Mouse (Mus musculus) embryonic stem cell, embryonic (primary cell): ENCODE data around the gene Tmem170.

Source experiments
- CTCF ChIA-PET, 4 experiments: fragments of 300-600 bp in 2 of 4; fragments of 350-600 bp in 2 of 4; sonication (Branson Sonifier 250); formaldehyde crosslinking; loops; one replicate each; lab custom pipeline; 2022; ENCODE audit warnings: inconsistent platforms in 2 of 4; lab: Charles Lee
- POLR2A ChIA-PET, 4 experiments: fragments of 300-600 bp in 2 of 4; fragments of 350-600 bp in 2 of 4; sonication (Branson Sonifier 250); formaldehyde crosslinking; loops; one replicate each; lab custom pipeline; 2022; ENCODE audit warnings: antibody characterized with exemption in 4 of 4, inconsistent platforms in 1 of 4; lab: Charles Lee

The Tmem170 gene

DNA sequence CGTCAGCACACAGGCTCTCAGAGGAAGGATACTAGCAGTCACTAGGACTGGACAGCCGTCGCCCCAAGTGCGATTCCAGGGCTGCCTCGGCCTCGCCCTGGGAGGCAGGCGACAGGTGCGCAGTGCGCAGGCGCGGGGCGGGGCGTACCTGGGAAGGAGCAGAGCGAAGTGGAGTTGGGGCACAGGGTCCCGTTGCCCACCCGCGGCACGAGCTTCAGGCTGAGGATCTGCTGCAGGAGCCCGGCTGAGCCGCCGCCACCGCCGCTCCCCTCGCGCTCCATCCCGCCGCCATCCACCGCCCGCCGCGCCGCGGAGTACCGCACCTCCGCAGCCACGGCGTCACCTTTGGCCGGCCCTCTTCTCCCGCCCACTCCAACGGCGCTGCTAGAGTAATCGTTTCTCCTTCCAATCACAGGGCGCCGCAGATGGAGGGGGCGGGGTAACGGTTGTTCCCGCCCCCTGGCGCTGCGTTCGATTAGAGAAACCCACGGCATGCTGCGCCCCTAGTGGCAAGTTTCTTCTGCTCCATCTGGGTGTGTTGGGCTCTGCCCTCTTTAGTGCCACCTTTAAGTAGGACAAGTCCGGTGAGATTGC is at the start of gene Tmem170:
Gene Tmem170, minus strand, starts transcription at position 396 of the 594 bp plus-strand sequence.
- ChIA-PET POLR2A (interaction anchor here in 2 of 4 experiments (1.2 to 1.3 kb wide), 2 partner anchors 24 to 145 kb away, joined by 3 to 4 read pairs; no protein-coding TSS in a partner anchor), CTCF (interaction anchor here in 1 of 4 experiments (0.6 kb wide), 1 partner anchor 120 kb away, joined by 4 read pairs; no protein-coding TSS in a partner anchor)

DNA sequence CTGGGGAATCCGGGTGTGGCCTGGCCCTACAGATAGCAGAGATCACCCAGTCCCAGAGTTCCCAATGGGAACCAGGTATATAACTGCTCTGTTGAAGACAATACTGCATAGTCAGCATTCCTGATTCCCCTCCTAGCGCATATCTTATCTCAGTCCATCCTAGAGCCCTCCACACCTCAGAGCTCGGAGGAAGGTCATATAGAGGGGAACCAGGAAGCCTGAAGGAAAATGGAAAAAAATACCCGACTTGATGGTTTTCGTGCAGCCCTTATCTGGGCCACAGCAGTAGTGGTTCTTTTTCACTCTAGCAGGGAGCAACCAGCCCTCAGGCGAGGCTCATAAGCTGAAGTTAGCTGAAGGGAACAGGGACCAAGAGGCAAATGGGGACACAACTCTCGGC is 48.4 kb upstream of the Tmem170 start:
- ChIA-PET POLR2A (interaction anchor here (0.6 to 5.3 kb wide), 21 partner anchors 9 to 67 kb away, joined by 3 to 25 read pairs (median 4); partner anchors contain the start of genes Gabarapl2 (in 3 of the 4), Tmem231 (in 3 of the 4) and Adat1 (in 1 of the 4)), CTCF (interaction anchor here in 3 of 4 experiments (0.6 to 2.1 kb wide), 6 partner anchors 9 to 43 kb away, joined by 3 to 8 read pairs (median 4); partner anchors contain the start of gene Tmem231 (in 1 of the 3))

DNA sequence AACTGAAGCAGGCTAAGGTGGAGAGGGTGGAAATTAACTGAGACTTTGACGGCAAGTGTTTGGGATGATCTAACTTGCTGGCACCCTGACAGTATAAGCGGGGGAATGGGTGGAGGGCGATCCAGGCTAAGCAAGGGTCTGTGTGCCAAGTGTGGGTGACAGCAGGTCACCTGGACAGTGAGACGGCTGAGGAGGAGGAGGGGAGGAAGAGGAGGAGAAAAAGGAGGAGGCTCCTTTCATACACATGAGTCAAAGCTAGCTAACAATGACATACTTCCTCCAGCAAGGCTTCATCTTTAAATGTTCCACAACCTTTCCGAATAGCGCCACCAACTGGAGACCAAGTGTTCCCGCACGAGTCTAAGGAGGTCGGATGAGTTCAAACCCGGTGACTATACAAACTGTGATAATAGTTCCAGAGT is 46.8 kb upstream of the Tmem170 start:
- POLR2A ChIA-PET, result interaction anchor here in 3 of 4 experiments (0.6 to 5.3 kb wide), 13 partner anchors 9 to 139 kb away, joined by 3 to 25 read pairs (median 10); partner anchors contain the start of genes Tmem231 (in 3 of the 3) and Gabarapl2 (in 2 of the 3)

GRCm38 (mm10) chr8:111920971-111921370 is 44.4 kb upstream of the Tmem170 start:
- CTCF ChIA-PET, result interaction anchor here in 2 of 4 experiments (0.6 to 2.5 kb wide), 9 partner anchors 14 to 244 kb away, joined by 3 to 10 read pairs (median 4); partner anchors contain the start of gene Gabarapl2 (in 1 of the 2)

More for the DNA sequence above, 46.8 kb upstream of the Tmem170 start:
- CTCF ChIA-PET, result interaction anchor here (0.6 to 2.1 kb wide), 16 partner anchors 9 to 242 kb away, joined by 3 to 11 read pairs (median 3); partner anchors contain the start of gene Tmem231 (in 1 of the 4)

GRCm38 (mm10) chr8:111919663-111920062 is 43.1 kb upstream of the Tmem170 start:
- CTCF ChIA-PET, result interaction anchor here (0.6 to 2.5 kb wide), 26 partner anchors 9 to 243 kb away, joined by 3 to 10 read pairs (median 3); partner anchors contain the start of genes Tmem231 (in 2 of the 4), Ctrb1 (in 1 of the 4) and Gabarapl2 (in 1 of the 4)
- POLR2A ChIA-PET, result interaction anchor here (0.6 to 1.6 kb wide), 15 partner anchors 10 to 243 kb away, joined by 3 to 7 read pairs (median 4); partner anchors contain the start of genes Gabarapl2 (in 2 of the 4), Adat1 (in 1 of the 4) and Chst5 (in 1 of the 4)

More at GRCm38 (mm10) chr8:111920971-111921370, 44.4 kb upstream of the Tmem170 start:
- POLR2A ChIA-PET, result interaction anchor here in 3 of 4 experiments (0.6 to 1.5 kb wide), 8 partner anchors 11 to 469 kb away, joined by 3 to 10 read pairs (median 4); partner anchors contain the start of gene Gabarapl2 (in 1 of the 3)

DNA sequence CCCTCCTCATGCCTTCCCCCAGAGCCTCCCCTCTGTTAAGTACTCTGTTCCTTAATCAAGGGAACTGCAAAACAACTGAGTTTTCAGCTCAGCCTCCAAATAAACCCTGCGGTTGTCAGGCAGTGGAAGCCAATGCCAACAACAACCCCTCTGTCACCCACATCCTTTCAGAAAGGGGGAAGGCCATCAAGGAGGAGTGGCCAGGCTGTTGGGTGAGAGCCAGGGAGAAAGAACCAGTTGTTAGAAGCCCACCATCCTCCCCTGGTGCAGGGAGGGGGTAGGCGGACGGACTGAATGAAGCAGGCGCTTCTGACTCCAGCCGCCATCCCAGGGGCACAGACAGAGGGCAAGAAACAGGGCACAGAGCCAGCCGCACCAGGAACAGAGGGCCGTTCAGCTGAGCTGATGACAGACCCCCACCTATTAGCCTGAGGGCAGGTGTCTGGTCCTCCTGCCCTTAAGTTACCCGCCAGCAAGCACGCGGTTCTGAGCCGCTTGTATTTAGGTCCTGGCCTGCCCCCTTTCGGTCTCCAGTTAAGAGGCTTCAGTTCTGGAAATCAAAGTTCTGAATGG is 36.4 kb upstream of the Tmem170 start:
- CTCF ChIA-PET, result interaction anchor here in 3 of 4 experiments (1.0 to 2.6 kb wide), 3 partner anchors 11 to 31 kb away, joined by 5 to 9 read pairs (median 7); no protein-coding TSS in a partner anchor
- POLR2A ChIA-PET, result interaction anchor here in 1 of 4 experiments (1.4 to 1.7 kb wide), 3 partner anchors 34 to 52 kb away, joined by 3 to 4 read pairs (median 4); no protein-coding TSS in a partner anchor

DNA sequence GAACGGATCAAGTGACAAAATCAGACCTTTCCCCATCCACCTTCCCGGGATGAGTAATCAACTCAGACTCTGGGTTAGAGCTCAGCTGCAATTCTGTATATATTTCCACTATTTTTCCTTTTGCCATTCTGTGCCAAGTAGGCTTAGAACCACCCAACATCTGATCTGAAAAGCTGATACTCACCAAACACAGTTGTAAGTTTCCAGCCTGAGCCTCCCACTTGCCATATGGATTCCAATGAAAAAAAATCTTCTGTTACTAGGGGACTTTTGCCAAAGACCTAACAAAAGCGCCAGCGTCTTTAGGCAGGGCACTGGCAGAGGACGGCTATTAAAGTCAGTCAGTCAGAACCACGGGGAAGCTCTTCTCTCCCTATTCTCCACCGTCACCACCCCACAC is 35.0 kb upstream of the Tmem170 start:
- ChIA-PET CTCF (interaction anchor here in 2 of 4 experiments (0.7 to 2.6 kb wide), 4 partner anchors 12 to 121 kb away, joined by 4 to 9 read pairs (median 6); no protein-coding TSS in a partner anchor), POLR2A (interaction anchor here (0.6 to 1.7 kb wide), 10 partner anchors 14 to 661 kb away, joined by 3 to 4 read pairs (median 3); no protein-coding TSS in a partner anchor)

- ChIA-PET CTCF (interaction anchor here in 1 of 4 experiments (1.0 kb wide), 1 partner anchor 11 kb away, joined by 4 read pairs; no protein-coding TSS in a partner anchor), POLR2A (interaction anchor here (0.6 to 2.6 kb wide), 9 partner anchors 10 to 629 kb away, joined by 3 to 7 read pairs (median 4); partner anchors contain the start of gene Cfdp1 (in 1 of the 4))
Measured at GRCm38 (mm10) chr8:111909621-111910450, 33.3 kb upstream of the Tmem170 start, which contains the start of gene Chst5. TSS of gene Chst5 (minus strand) at chr8:111910447.

DNA sequence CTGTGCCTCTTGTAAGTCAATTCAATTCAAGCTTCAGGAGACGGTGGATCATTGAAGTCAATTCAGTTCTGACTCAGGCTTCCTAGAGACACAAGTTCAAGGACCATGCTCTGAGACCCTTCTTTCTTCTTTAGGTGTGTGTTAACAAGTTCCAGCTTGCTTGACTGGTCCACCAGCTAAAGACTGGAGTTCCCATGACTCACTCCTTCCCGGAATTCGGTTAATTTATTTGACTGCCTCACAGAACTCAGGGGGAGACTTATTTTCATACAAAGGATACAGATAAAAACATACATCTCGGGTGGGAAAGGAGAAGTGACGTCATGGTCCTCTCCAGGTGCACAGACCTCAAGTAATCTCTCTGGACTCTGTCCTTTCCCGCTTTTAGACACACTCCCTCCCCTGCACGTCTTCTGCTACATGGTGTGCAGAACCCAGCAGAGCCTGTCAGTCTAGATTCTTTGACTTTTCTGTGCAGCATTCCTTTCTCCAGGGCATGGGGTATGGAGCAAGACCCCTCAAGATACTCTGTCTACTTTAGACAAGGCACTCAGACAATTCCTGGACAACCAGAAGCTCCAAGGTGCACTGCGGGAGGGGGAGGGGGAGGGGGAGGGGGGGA is 29.1 kb upstream of the Tmem170 start:
- ChIA-PET CTCF (interaction anchor here in 3 of 4 experiments (0.6 to 1.2 kb wide), 5 partner anchors 8 to 186 kb away, joined by 3 to 4 read pairs (median 3); no protein-coding TSS in a partner anchor), POLR2A (interaction anchor here in 3 of 4 experiments (0.7 to 1.4 kb wide), 5 partner anchors 12 to 136 kb away, joined by 3 to 6 read pairs (median 3); no protein-coding TSS in a partner anchor)

DNA sequence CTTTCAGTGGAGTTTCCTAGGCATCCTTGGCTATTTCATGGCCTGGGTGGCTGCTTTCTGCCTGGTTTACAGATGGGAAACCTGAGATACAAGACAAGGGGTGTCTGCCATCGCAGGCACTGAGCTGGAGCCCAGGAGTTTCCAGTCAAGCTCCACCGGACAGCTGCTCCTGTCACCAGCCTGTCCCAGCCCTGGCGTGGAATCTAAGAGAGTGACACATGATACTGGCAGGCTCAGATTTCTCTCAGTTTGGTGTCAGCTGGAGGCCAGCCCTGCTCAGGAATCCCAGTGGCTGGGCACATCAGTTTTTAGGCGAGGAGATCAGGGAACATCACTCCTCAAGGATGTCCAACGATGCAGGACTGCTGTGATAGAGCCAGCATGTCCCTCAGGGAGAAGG is 25.5 kb upstream of the Tmem170 start:
- ChIA-PET POLR2A (no interaction called here), CTCF (no interaction called here)

GRCm38 (mm10) chr8:111898586-111898985 is 22.0 kb upstream of the Tmem170 start:
- CTCF ChIA-PET, result interaction anchor here in 3 of 4 experiments (0.5 to 1.4 kb wide), 11 partner anchors 9 to 201 kb away, joined by 3 to 12 read pairs (median 4); no protein-coding TSS in a partner anchor
- POLR2A ChIA-PET, result interaction anchor here (0.6 to 1.2 kb wide), 14 partner anchors 8 to 623 kb away, joined by 3 to 8 read pairs (median 4); no protein-coding TSS in a partner anchor

DNA sequence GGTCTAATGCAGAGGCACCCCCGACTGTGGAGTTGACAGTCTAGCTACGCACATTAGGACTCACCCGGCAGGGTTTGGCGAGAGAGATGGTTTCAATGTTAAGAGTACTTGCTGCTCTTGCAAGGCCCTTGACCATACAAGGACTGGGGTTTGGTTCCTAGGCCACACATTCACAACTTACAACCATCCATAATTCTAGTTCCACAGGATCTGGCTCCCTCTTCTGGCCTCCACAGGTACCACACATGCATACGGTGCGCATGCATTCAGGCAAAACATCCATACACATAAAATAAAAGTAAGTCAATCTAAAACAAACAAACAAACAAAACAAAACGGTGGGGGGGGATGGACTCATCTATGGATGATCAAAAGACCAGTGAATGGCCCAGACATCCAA is 18.4 kb upstream of the Tmem170 start:
- ChIA-PET POLR2A (interaction anchor here in 1 of 4 experiments (0.7 kb wide), 1 partner anchor 14 kb away, joined by 3 read pairs; no protein-coding TSS in a partner anchor), CTCF (interaction anchor here in 2 of 4 experiments (0.5 to 0.9 kb wide), 3 partner anchors 12 to 226 kb away, joined by 3 to 8 read pairs (median 3); no protein-coding TSS in a partner anchor)

- ChIA-PET POLR2A (interaction anchor here in 2 of 4 experiments (0.8 to 1.4 kb wide), 5 partner anchors 9 to 142 kb away, joined by 3 read pairs; no protein-coding TSS in a partner anchor), CTCF (interaction anchor here in 3 of 4 experiments (0.6 to 3.7 kb wide), 5 partner anchors 10 to 505 kb away, joined by 3 to 19 read pairs (median 3); no protein-coding TSS in a partner anchor)
Measured at GRCm38 (mm10) chr8:111892615-111893014, 16.1 kb upstream of the Tmem170 start.

- CTCF ChIA-PET, result interaction anchor here in 3 of 4 experiments (0.6 to 3.7 kb wide), 3 partner anchors 10 to 11 kb away, joined by 3 to 19 read pairs (median 3); no protein-coding TSS in a partner anchor
- POLR2A ChIA-PET, result interaction anchor here in 3 of 4 experiments (1.0 to 1.7 kb wide), 7 partner anchors 9 to 249 kb away, joined by 3 to 4 read pairs (median 3); partner anchors contain the start of gene Zfp1 (in 1 of the 3)
Measured at GRCm38 (mm10) chr8:111891983-111892382, 15.4 kb upstream of the Tmem170 start.

GRCm38 (mm10) chr8:111890911-111891303 is 14.4 kb upstream of the Tmem170 start:
- ChIA-PET CTCF (interaction anchor here in 2 of 4 experiments (0.6 to 3.7 kb wide), 3 partner anchors 9 to 35 kb away, joined by 3 to 19 read pairs (median 9); no protein-coding TSS in a partner anchor), POLR2A (interaction anchor here in 3 of 4 experiments (0.6 to 1.7 kb wide), 7 partner anchors 11 to 248 kb away, joined by 3 to 4 read pairs (median 3); partner anchors contain the start of gene Zfp1 (in 1 of the 3))
